ENCODE assay signal across 21 mouse cellular contexts in the genomic region with DNA sequence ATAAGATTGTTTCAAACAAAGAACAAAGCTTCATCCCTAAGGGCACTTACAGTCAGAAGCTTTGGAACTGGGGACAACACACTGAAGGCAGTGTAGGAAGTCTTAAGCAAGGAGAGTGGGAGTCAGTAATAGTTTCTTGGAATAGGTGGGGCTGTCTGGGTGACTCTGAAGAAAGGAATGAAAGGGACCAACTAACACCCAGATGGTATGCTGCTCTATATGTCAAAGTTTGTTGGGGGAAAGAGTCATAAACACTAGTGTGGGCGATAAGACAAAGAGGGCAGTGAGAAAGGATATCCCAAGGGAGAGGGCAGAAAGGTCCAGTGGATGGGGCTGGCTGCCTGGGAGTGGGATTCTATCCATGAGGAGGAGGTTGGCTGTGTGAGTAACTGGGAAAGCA. TPM values are rescaled to one million over a fixed set of nuclear protein-coding genes. Genes with fewer than 3 reads are reported as not detected.
"Had no signal": no experiment of that assay in that cellular context is flagged by ENCODE, and none has a peak within 500 bp of the region (broad histone marks: within the 10 kb centered on the region; RNA-seq: fewer than 3 reads in every experiment).

No protein-coding gene starts in this region.

- DNase-seq: kidney, adult 2 months; kidney, postnatal 25 days; layer of hippocampus, postnatal 36 days; liver, embryonic 13.5 days; lung, adult 2 months; lung, postnatal 14 days; lung, postnatal 4 days; midbrain, embryonic 14.5 days; retina, postnatal 1 day; right cerebral cortex, postnatal 25 days; thymus, adult 2 months; thymus, postnatal 14 days; thymus, postnatal 4 days had no signal

- H3K27ac ChIP-seq: kidney, postnatal 0 days; left cerebral cortex, adult 2 months; liver, embryonic 13.5 days; neural tube, embryonic 13.5 days had no signal

- H3K9me3 ChIP-seq: liver, embryonic 13.5 days; neural tube, embryonic 13.5 days had no signal

- H3K27me3 ChIP-seq: liver, embryonic 13.5 days; neural tube, embryonic 13.5 days had no signal

- H3K4me2 ChIP-seq: liver, embryonic 13.5 days; midbrain, embryonic 11.5 days; neural tube, embryonic 13.5 days had no signal

- H3K4me1 ChIP-seq: liver, embryonic 13.5 days had no signal

- H3K9ac ChIP-seq: liver, embryonic 13.5 days; neural tube, embryonic 13.5 days had no signal

- H3K36me3 ChIP-seq: liver, embryonic 13.5 days; neural tube, embryonic 13.5 days had no signal

- H3K4me3 ChIP-seq: left cerebral cortex, adult 2 months; liver, embryonic 13.5 days; neural tube, embryonic 13.5 days had no signal

RNA-seq across cellular contexts. Expression of a gene that starts 20.3 kb away (rescaled TPM):
- total RNA-seq: megakaryocyte progenitor cell, adult 5-6 weeks; megakaryocyte-erythroid progenitor cell, adult 5-6 weeks; neutrophil, adult 5-6 weeks had no signal
- polyA plus RNA-seq: liver, adult 2 months; midbrain, embryonic 11.5 days had no signal
